In genomic region chr11:20309044-20309443, GRCm38 (mm10) we compare ENCODE assay signal across 14 mouse cellular contexts. TPM values are rescaled to one million over a fixed set of nuclear protein-coding genes. Genes with fewer than 3 reads are reported as not detected.
A peak's percentile ranks its signal among the peaks of the same experiment; 100 is the strongest.
DNase-seq lines count a peak whose midpoint lies in the region; ATAC-seq and TF ChIP-seq lines count a peak whose summit lies in the region.
"Had no signal": no experiment of that assay in that cellular context is flagged by ENCODE, and none has a peak within 500 bp of the region (broad histone marks: within the 10 kb centered on the region; RNA-seq: fewer than 3 reads in every experiment).

No protein-coding gene starts in this region.

- TF ChIP-seq CTCF in gastrocnemius, adult 2 months (IDR thresholded peaks at IDR 0.05) = no peak
- TF ChIP-seq CTCF in stomach, postnatal 0 days (IDR thresholded peaks at IDR 0.05; ENCODE audit: low read depth) = no peak

- no peak for TF ChIP-seq EP300 in stomach, postnatal 0 days (optimal IDR thresholded peaks at IDR 0.05)

- DNase-seq in gastrocnemius, adult 2 months = no peak
- DNase-seq in gastrocnemius, postnatal 36 days = no peak
- DNase-seq in neural tube, embryonic 10.5 days (ENCODE audit: extremely low spot score, low spot score) = no peak
- no peak for DNase-seq in stomach, postnatal 0 days (ENCODE audit: low spot score)
- no peak for DNase-seq in cerebellum, postnatal 4 days (ENCODE audit: low spot score in 2 of 2)
- DNase-seq: adrenal gland, postnatal 10 days; cerebellum, adult 18-20 months; right cerebral cortex, adult 18-20 months had no signal

- H3K9ac ChIP-seq in kidney, embryonic 15.5 days = no peak overlapping the region
- H3K9ac ChIP-seq in kidney, embryonic 14.5 days (ENCODE audit: low read depth, low read length) = no peak overlapping the region
- no peak overlapping the region for H3K9ac ChIP-seq in neural tube, embryonic 13.5 days
- no peak overlapping the region for H3K9ac ChIP-seq in stomach, postnatal 0 days (ENCODE audit: low read length)
- H3K9ac ChIP-seq: liver, embryonic 15.5 days had no signal

- ATAC-seq in kidney, embryonic 15.5 days (replicated peaks; ENCODE audit: low FRiP score) = no peak
- ATAC-seq in kidney, embryonic 14.5 days (ENCODE audit: low FRiP score, low TSS enrichment) = no peak
- ATAC-seq in neural tube, embryonic 13.5 days (ENCODE audit: low read depth) = no peak
- no peak for ATAC-seq in stomach, postnatal 0 days (ENCODE audit: low FRiP score, low TSS enrichment)
- ATAC-seq: inflammation-experienced regulatory T-cells, adult 6 months had no signal

- H3K4me2 ChIP-seq in kidney, embryonic 15.5 days = no peak overlapping the region
- H3K4me2 ChIP-seq in kidney, embryonic 14.5 days (replicated peaks; ENCODE audit: low read depth, low read length) = no peak overlapping the region
- no peak overlapping the region for H3K4me2 ChIP-seq in neural tube, embryonic 13.5 days
- H3K4me2 ChIP-seq in stomach, postnatal 0 days (replicated peaks; ENCODE audit: low read depth) = no peak overlapping the region; the same call in 1 of the 2 replicates
- H3K4me2 ChIP-seq: liver, embryonic 15.5 days had no signal

- H3K4me3 ChIP-seq in gastrocnemius, adult 2 months = no peak overlapping the region
- no peak overlapping the region for H3K4me3 ChIP-seq in kidney, embryonic 15.5 days (replicated peaks)
- no peak overlapping the region for H3K4me3 ChIP-seq in kidney, embryonic 14.5 days (ENCODE audit: low read length)
- H3K4me3 ChIP-seq in neural tube, embryonic 13.5 days = no peak overlapping the region
- H3K4me3 ChIP-seq in stomach, postnatal 0 days (ENCODE audit: low read depth, low read length) = no peak overlapping the region
- H3K4me3 ChIP-seq: liver, embryonic 15.5 days; myocyte had no signal

- H3K27me3 ChIP-seq in kidney, embryonic 15.5 days = no peaks in the 10 kb centered on the region
- H3K27me3 ChIP-seq in kidney, embryonic 14.5 days (ENCODE audit: control insufficient read depth, insufficient read depth, low read length) = no peaks in the 10 kb centered on the region
- H3K27me3 ChIP-seq in neural tube, embryonic 13.5 days = no peaks in the 10 kb centered on the region
- H3K27me3 ChIP-seq in stomach, postnatal 0 days (ENCODE audit: control insufficient read depth, insufficient read depth, low read length) = no peaks in the 10 kb centered on the region
- H3K27me3 ChIP-seq: liver, embryonic 15.5 days had no signal

- 61% methylated on average over 5 of the region's 5 CpGs for WGBS in kidney, embryonic 15.5 days
- WGBS in kidney, embryonic 14.5 days = 67% methylated on average over 5 of the region's 5 CpGs
- 52% methylated on average over 5 of the region's 5 CpGs for whole genome bisulfite sequencing in neural tube, embryonic 13.5 days
- 43% methylated on average over 5 of the region's 5 CpGs for WGBS in stomach, postnatal 0 days

- peaks cover 16% of the 10 kb centered on the region for H3K36me3 ChIP-seq in kidney, embryonic 15.5 days
- peaks cover 6% of the 10 kb centered on the region; the same call in 1 of the 2 replicates for H3K36me3 ChIP-seq in kidney, embryonic 14.5 days (ENCODE audit: control insufficient read depth, insufficient read depth, low read length)
- peaks cover 69% of the 10 kb centered on the region for H3K36me3 ChIP-seq in neural tube, embryonic 13.5 days
- peaks cover 17% of the 10 kb centered on the region for H3K36me3 ChIP-seq in stomach, postnatal 0 days (ENCODE audit: control insufficient read depth, insufficient read depth, low read length)

- H3K4me1 ChIP-seq in kidney, embryonic 15.5 days = 0 out of 2 replicates have a peak, but pooled peaks cover 3% of the 10 kb centered on the region
- no peaks in the 10 kb centered on the region for H3K4me1 ChIP-seq in kidney, embryonic 14.5 days (ENCODE audit: control insufficient read depth, insufficient read depth, low read length)
- peaks cover 9% of the 10 kb centered on the region; the same call in 1 of the 2 replicates for H3K4me1 ChIP-seq in neural tube, embryonic 13.5 days (replicated peaks)
- no peaks in the 10 kb centered on the region for H3K4me1 ChIP-seq in stomach, postnatal 0 days (replicated peaks; ENCODE audit: control insufficient read depth, insufficient read depth)
- H3K4me1 ChIP-seq: liver, embryonic 15.5 days had no signal

- no peaks in the 10 kb centered on the region for H3K9me3 ChIP-seq in kidney, embryonic 15.5 days (replicated peaks)
- no peaks in the 10 kb centered on the region for H3K9me3 ChIP-seq in kidney, embryonic 14.5 days (ENCODE audit: control insufficient read depth, low read length)
- no peaks in the 10 kb centered on the region for H3K9me3 ChIP-seq in neural tube, embryonic 13.5 days
- no peaks in the 10 kb centered on the region for H3K9me3 ChIP-seq in stomach, postnatal 0 days (ENCODE audit: control insufficient read depth, low read length)
- H3K9me3 ChIP-seq: liver, embryonic 15.5 days had no signal

- H3K27ac ChIP-seq in gastrocnemius, adult 2 months = peak overlapping the region; percentile 40; the same call in 1 of the 2 replicates
- 0 out of 2 replicates have a peak overlapping the region, but pooled peaks have one; percentile 22 for H3K27ac ChIP-seq in kidney, embryonic 15.5 days
- H3K27ac ChIP-seq in kidney, embryonic 14.5 days (ENCODE audit: low read depth, low read length) = no peak overlapping the region
- H3K27ac ChIP-seq in neural tube, embryonic 13.5 days (replicated peaks) = peak overlapping the region; percentile 70
- peak overlapping the region; percentile 40; the same call in 1 of the 2 replicates for H3K27ac ChIP-seq in stomach, postnatal 0 days (replicated peaks)
- H3K27ac ChIP-seq: liver, embryonic 15.5 days had no signal

- intact Hi-C loops in gastrocnemius, adult 2 months (cut with DNase I) = loop anchor here (2.0 kb wide), 1 partner anchor 42 kb away; no protein-coding TSS in a partner anchor
- intact Hi-C loops in gastrocnemius, postnatal 36 days (cut with DNase I) = no loop called here

RNA-seq across cellular contexts. Expression of gene Slc1a4, which starts 23.5 kb away (rescaled TPM):
- 1 to 10 TPM in 1 of 2 experiments, under 1 TPM in 1; 0.92 to 1.0 TPM for total RNA-seq in gastrocnemius, adult 2 months (2021)
- under 1 TPM; 0.71 to 0.81 TPM for total RNA-seq in gastrocnemius, postnatal 36 days (2021)
- polyA plus RNA-seq in kidney, embryonic 15.5 days (2015; fragmentation: Nextera tagmentation; extraction: Ambion mirVana) = 10.0 and 10.1 TPM in 2 replicates
- 5.2 and 10.9 TPM in 2 replicates for polyA plus RNA-seq in kidney, embryonic 14.5 days (2014; fragmentation: Nextera tagmentation; extraction: Ambion mirVana)
- polyA plus RNA-seq in neural tube, embryonic 13.5 days (2015; fragmentation: Nextera tagmentation; extraction: Ambion mirVana) = 37.6 and 41.2 TPM in 2 replicates
- 7.2 and 8.7 TPM in 2 replicates for polyA plus RNA-seq in stomach, postnatal 0 days (2015; fragmentation: Nextera tagmentation; extraction: Ambion mirVana)

RNA-seq across cellular contexts. Expression of gene Cep68, which starts 59.8 kb away (rescaled TPM):
- total RNA-seq in gastrocnemius, adult 2 months (2021) = 10 to 100 TPM; 30.8 to 36.1 TPM
- 10 to 100 TPM; 26.9 to 30.0 TPM for total RNA-seq in gastrocnemius, postnatal 36 days (2021)
- 35.0 and 38.6 TPM in 2 replicates for polyA plus RNA-seq in kidney, embryonic 15.5 days (2015; fragmentation: Nextera tagmentation; extraction: Ambion mirVana)
- polyA plus RNA-seq in kidney, embryonic 14.5 days (2014; fragmentation: Nextera tagmentation; extraction: Ambion mirVana) = 17.1 and 40.8 TPM in 2 replicates
- 28.4 and 29.3 TPM in 2 replicates for polyA plus RNA-seq in neural tube, embryonic 13.5 days (2015; fragmentation: Nextera tagmentation; extraction: Ambion mirVana)
- 8.4 and 8.6 TPM in 2 replicates for polyA plus RNA-seq in stomach, postnatal 0 days (2015; fragmentation: Nextera tagmentation; extraction: Ambion mirVana)
